In genomic region chr9:87865236-87865635, GRCm38 (mm10) we compare ENCODE assay signal across 16 mouse cellular contexts.
"Had no signal": no experiment of that assay in that cellular context is flagged by ENCODE, and none has a peak within 500 bp of the region (broad histone marks: within the 10 kb centered on the region; RNA-seq: fewer than 3 reads in every experiment).

No protein-coding gene starts in this region.

- H3K4me3 ChIP-seq: liver, embryonic 15.5 days; midbrain, embryonic 13.5 days; neural tube, embryonic 15.5 days had no signal

- H3K4me1 ChIP-seq: liver, embryonic 15.5 days; midbrain, embryonic 13.5 days; neural tube, embryonic 15.5 days had no signal

- ATAC-seq: lung, postnatal 0 days; midbrain, embryonic 13.5 days had no signal

- DNase-seq: kidney, adult 11 months; kidney, adult 9 months; kidney, postnatal 36 days; layer of hippocampus, adult 9-11 months; layer of hippocampus, postnatal 36 days; lung, adult 2 months; lung, postnatal 36 days; right cerebral cortex, adult 18-20 months; thymus, postnatal 4 days had no signal

- H3K27ac ChIP-seq: kidney, postnatal 0 days; liver, embryonic 15.5 days; midbrain, embryonic 13.5 days; neural tube, embryonic 15.5 days; stomach, postnatal 0 days had no signal

- H3K9ac ChIP-seq: liver, embryonic 15.5 days; midbrain, embryonic 13.5 days; neural tube, embryonic 15.5 days had no signal

- H3K27me3 ChIP-seq: liver, embryonic 15.5 days; midbrain, embryonic 13.5 days; neural tube, embryonic 15.5 days had no signal

- H3K9me3 ChIP-seq: liver, embryonic 15.5 days; midbrain, embryonic 13.5 days; neural tube, embryonic 15.5 days had no signal

- H3K36me3 ChIP-seq: liver, embryonic 15.5 days; midbrain, embryonic 13.5 days; neural tube, embryonic 15.5 days had no signal

- H3K4me2 ChIP-seq: liver, embryonic 11.5 days; liver, embryonic 15.5 days; midbrain, embryonic 13.5 days; neural tube, embryonic 15.5 days had no signal
